Mouse (Mus musculus): ENCODE data around the gene Washc4.

GRCm38 (mm10) chr10:83629190-83629781 lies 85.7 kb downstream of the Washc4 start:
- TF ChIP-seq POLR2A (IDR thresholded peaks at IDR 0.05; ENCODE audit: low read depth, low read length), result no peak
- no peak for TF ChIP-seq CTCF (conservative IDR thresholded peaks at IDR 0.05 in 1 of 2, IDR thresholded peaks at IDR 0.05 in 1 of 2; ENCODE audit: low read depth in 2 of 2, low read length in 2 of 2)
- no peak for TF ChIP-seq CHD1 (IDR thresholded peaks at IDR 0.05; ENCODE audit: low read depth, low read length)
- no peak for TF ChIP-seq ETS1 (conservative IDR thresholded peaks at IDR 0.05; ENCODE audit: low read depth, low read length)
- TF ChIP-seq UBTF (IDR thresholded peaks at IDR 0.05; ENCODE audit: low read depth, low read length), result no peak
- TF ChIP-seq ZC3H11A (IDR thresholded peaks at IDR 0.05; ENCODE audit: low read depth, low read length), result no peak
- TF ChIP-seq MAZ (IDR thresholded peaks at IDR 0.05; ENCODE audit: low read depth, low read length), result no peak
- no peak for TF ChIP-seq HCFC1 (IDR thresholded peaks at IDR 0.05; ENCODE audit: low read depth, low read length)
- no peak for TF ChIP-seq MAFK (IDR thresholded peaks at IDR 0.05; ENCODE audit: insufficient replicate concordance, low read length)
- no peak for TF ChIP-seq CHD2 (IDR thresholded peaks at IDR 0.05; ENCODE audit: low read length)
- TF ChIP-seq EP300 (IDR thresholded peaks at IDR 0.05; ENCODE audit: low read length), result no peak
- TF ChIP-seq USF2 (conservative IDR thresholded peaks at IDR 0.05; ENCODE audit: low read depth, low read length), result no peak

Measured in CH12.LX (cell line).